33 mouse cellular contexts compared by ENCODE assay signal in the genomic region with DNA sequence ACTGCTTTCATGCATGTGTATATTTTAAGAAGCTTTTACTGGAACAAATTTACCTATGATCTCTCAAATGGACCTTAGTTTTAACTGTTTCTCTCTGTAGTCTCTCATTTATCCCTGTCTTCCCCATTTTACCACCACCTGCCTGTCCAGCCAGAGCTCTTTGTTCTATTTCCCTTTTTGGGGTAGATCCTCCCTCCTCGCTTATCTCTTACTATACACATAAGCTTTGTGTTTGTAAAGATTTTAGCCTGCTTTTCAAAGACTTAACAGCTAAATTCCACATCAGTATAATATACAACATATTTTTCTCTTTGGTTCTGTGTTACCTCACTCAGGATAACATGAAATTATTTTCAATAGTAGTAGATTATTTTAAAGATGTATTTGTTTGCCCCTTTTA.
"Had no signal": no experiment of that assay in that cellular context is flagged by ENCODE, and none has a peak within 500 bp of the region (broad histone marks: within the 10 kb centered on the region; RNA-seq: fewer than 3 reads in every experiment).

No protein-coding gene starts in this region.

- H3K9ac ChIP-seq: heart, embryonic 12.5 days; heart, embryonic 13.5 days; heart, embryonic 15.5 days; hindbrain, embryonic 12.5 days; hindbrain, embryonic 13.5 days; hindbrain, embryonic 14.5 days; hindbrain, embryonic 15.5 days; intestine, embryonic 15.5 days; kidney, embryonic 15.5 days had no signal

- H3K36me3 ChIP-seq: heart, embryonic 12.5 days; heart, embryonic 13.5 days; heart, embryonic 15.5 days; hindbrain, embryonic 10.5 days; hindbrain, embryonic 12.5 days; hindbrain, embryonic 13.5 days; hindbrain, embryonic 15.5 days; intestine, embryonic 15.5 days; kidney, embryonic 15.5 days had no signal

- H3K27ac ChIP-seq: heart, embryonic 13.5 days; heart, embryonic 15.5 days; hindbrain, embryonic 10.5 days; hindbrain, embryonic 12.5 days; hindbrain, embryonic 13.5 days; hindbrain, embryonic 14.5 days; hindbrain, embryonic 15.5 days; hindbrain, postnatal 0 days; intestine, embryonic 15.5 days; kidney, embryonic 15.5 days; kidney, postnatal 0 days; layer of hippocampus, adult 2 months; left cerebral cortex, adult 2 months had no signal

- ATAC-seq: hindbrain, embryonic 16.5 days; hindbrain, postnatal 0 days; inflammation-experienced regulatory T-cells, adult 6 months; intestine, embryonic 15.5 days; intestine, embryonic 16.5 days; intestine, postnatal 0 days had no signal

- H3K4me3 ChIP-seq: heart, embryonic 12.5 days; heart, embryonic 13.5 days; heart, embryonic 15.5 days; hindbrain, embryonic 10.5 days; hindbrain, embryonic 12.5 days; hindbrain, embryonic 13.5 days; hindbrain, embryonic 15.5 days; intestine, embryonic 15.5 days; kidney, embryonic 15.5 days; layer of hippocampus, adult 2 months; left cerebral cortex, adult 2 months had no signal

- H3K4me1 ChIP-seq: heart, embryonic 12.5 days; heart, embryonic 13.5 days; heart, embryonic 15.5 days; hindbrain, embryonic 10.5 days; hindbrain, embryonic 12.5 days; hindbrain, embryonic 13.5 days; hindbrain, embryonic 15.5 days; intestine, embryonic 15.5 days; kidney, embryonic 15.5 days had no signal

- H3K9me3 ChIP-seq: heart, embryonic 12.5 days; heart, embryonic 13.5 days; heart, embryonic 15.5 days; hindbrain, embryonic 10.5 days; hindbrain, embryonic 12.5 days; hindbrain, embryonic 13.5 days; hindbrain, embryonic 15.5 days; intestine, embryonic 15.5 days; kidney, embryonic 15.5 days had no signal

- DNase-seq: heart, postnatal 10 days; heart, postnatal 14 days; heart, postnatal 4 days; kidney, adult 11 months; kidney, adult 18-20 months; kidney, adult 2 months; kidney, adult 8-10 months; kidney, adult 9 months; kidney, postnatal 10 days; kidney, postnatal 14 days; kidney, postnatal 25 days; kidney, postnatal 36 days; kidney, postnatal 4 days; layer of hippocampus, adult 9-11 months; layer of hippocampus, postnatal 36 days had no signal

- H3K27me3 ChIP-seq: heart, embryonic 12.5 days; heart, embryonic 13.5 days; heart, embryonic 15.5 days; hindbrain, embryonic 12.5 days; hindbrain, embryonic 13.5 days; hindbrain, embryonic 15.5 days; intestine, embryonic 15.5 days; kidney, embryonic 15.5 days had no signal
